Mouse (Mus musculus) embryonic fibroblast, embryonic 13.5 days (primary cell): Measurements from ENCODE around the gene Pde4d. TPM values are rescaled to one million over a fixed set of nuclear protein-coding genes. Genes with fewer than 3 reads are reported as not detected.
A peak's percentile ranks its signal among the peaks of the same experiment; 100 is the strongest.

Source experiments
- H3K27ac ChIP-seq: 2 replicates; pipeline ENCODE4 v1.5.1; 2012; ENCODE audit warnings: low read length, control low read depth, inconsistent platforms; ENCODE audit not compliant: insufficient read depth
- H3K4me1 ChIP-seq: 2 replicates; pipeline ENCODE4 v1.6.1; 2011; ENCODE audit warnings: low read length; ENCODE audit not compliant: control insufficient read depth, insufficient read depth
- H3K4me3 ChIP-seq: 2 replicates; pipeline ENCODE4 v1.5.1; 2011; ENCODE audit warnings: mild to moderate bottlenecking, control low read depth, low read length; ENCODE audit not compliant: insufficient read depth
- CTCF ChIP-seq: IDR thresholded peaks from 2 replicates; pipeline ENCODE4 v1.5.1; 2011; ENCODE audit warnings: mild to moderate bottlenecking, control low read depth, low read length, moderate library complexity, borderline replicate concordance; ENCODE audit not compliant: insufficient read depth
- POLR2A ChIP-seq: IDR thresholded peaks from 2 replicates; pipeline ENCODE4 v1.6.1; 2011; ENCODE audit warnings: low read depth, mild to moderate bottlenecking, control low read depth, low read length, moderate library complexity
- polyA plus RNA-seq: library from polyadenylated mRNA; stranded (reverse); fragments of >200 nt; gene quantifications from 2 replicates; pipeline ENCODE4 v1.2.4, GENCODE M21; 2011; ENCODE audit warnings: low read depth; ENCODE audit not compliant: missing spikeins, insufficient read length

Pde4d gene
- polyA plus RNA-seq, 1 experiment, result 26.9 TPM

DNA sequence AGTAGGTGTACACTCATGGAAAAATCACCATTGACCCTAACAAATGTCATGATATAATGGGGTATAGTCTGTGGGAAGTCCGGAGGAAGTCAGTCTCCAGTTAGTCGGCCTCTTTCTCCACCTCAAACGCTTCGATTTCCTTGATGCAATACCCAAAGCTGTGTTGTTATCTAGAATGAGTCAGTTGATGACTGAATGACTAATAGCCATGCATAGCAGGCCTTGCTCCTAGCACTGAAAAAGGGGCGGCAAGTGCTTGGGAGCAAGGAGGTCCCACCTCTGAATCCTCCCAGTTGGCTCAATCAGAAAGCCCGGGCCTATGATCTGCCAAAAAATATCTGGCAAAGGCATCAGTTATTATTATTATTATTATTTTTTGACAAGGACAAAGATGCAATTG, 1209.4 kb downstream of the Pde4d start:
- Histone ChIP-seq H3K4me1 (peaks cover 15% of the 10 kb centered on the region), H3K4me3 (no peak overlapping the region), H3K27ac (peak overlapping the region; percentile 65; the same call in 1 of the 2 replicates)
- no peak for TF ChIP-seq CTCF
- TF ChIP-seq POLR2A, result no peak

DNA sequence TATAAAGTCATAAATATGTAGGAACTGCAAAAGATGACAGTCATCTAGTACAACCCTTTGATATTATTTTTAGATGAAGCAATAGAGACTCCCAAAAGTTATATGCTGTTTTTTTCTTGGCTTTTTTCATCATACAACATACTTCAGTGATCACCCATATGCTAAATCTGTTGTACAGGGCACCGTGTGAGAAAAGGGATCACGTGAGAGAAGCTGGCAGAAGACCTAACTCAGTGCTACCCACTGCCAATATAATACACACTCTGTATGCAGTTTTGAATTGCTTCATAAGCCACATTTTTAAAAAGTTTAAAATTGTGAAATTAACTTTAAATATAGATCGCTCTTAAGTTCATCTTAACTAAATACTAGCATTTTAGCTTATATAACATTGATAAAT, 1211.6 kb downstream of the Pde4d start:
- no peak overlapping the region for H3K4me3 ChIP-seq
- peaks cover 27% of the 10 kb centered on the region for H3K4me1 ChIP-seq
- TF ChIP-seq POLR2A (no peak), CTCF (no peak)
- H3K27ac ChIP-seq, result no peak overlapping the region

DNA sequence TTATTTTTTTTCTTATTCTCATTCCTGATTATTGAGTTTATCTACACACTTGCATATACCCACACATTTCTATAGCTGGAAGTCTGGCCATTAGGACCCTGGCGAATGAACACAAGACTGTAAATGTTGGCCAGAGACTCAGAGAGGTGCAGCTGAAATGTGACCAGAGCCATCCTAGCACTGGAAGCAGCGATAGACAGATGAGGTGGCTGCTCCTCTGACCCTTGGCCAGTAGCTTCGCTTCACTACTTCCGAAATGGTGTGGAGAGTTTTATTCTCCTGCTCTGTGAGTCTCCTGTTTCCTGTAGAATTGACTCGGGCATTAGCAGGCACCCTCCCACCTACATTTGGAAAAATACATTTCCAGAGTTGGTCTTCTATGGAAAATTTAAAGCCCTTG, 1212.4 kb downstream of the Pde4d start:
- TF ChIP-seq CTCF (no peak), POLR2A (no peak)
- Histone ChIP-seq H3K4me1 (peaks cover 28% of the 10 kb centered on the region), H3K4me3 (no peak overlapping the region), H3K27ac (no peak overlapping the region; the same call in 1 of the 2 replicates)

DNA sequence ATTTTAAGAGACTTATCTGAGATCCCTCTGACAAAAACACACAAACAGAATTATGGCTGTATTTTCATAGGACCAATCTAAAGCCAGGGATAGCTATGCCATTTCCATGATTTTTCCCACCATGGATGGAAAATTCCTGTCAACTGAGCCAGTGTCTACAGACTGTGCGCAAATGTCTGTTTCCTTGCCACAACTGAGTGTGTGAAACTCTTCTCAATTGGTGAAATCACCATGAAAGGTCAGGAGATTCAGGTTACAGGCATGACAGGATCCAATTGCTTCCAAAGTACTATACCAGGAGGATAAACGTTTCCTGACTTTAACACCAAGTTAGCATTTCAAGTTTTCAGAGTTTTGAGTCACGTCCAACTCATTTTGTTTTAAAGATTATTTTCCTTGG, 1213.0 kb downstream of the Pde4d start:
- no peak overlapping the region for H3K4me3 ChIP-seq
- TF ChIP-seq POLR2A (no peak), CTCF (no peak)
- H3K4me1 ChIP-seq, result peaks cover 29% of the 10 kb centered on the region
- H3K27ac ChIP-seq, result peak overlapping the region; percentile 71

DNA sequence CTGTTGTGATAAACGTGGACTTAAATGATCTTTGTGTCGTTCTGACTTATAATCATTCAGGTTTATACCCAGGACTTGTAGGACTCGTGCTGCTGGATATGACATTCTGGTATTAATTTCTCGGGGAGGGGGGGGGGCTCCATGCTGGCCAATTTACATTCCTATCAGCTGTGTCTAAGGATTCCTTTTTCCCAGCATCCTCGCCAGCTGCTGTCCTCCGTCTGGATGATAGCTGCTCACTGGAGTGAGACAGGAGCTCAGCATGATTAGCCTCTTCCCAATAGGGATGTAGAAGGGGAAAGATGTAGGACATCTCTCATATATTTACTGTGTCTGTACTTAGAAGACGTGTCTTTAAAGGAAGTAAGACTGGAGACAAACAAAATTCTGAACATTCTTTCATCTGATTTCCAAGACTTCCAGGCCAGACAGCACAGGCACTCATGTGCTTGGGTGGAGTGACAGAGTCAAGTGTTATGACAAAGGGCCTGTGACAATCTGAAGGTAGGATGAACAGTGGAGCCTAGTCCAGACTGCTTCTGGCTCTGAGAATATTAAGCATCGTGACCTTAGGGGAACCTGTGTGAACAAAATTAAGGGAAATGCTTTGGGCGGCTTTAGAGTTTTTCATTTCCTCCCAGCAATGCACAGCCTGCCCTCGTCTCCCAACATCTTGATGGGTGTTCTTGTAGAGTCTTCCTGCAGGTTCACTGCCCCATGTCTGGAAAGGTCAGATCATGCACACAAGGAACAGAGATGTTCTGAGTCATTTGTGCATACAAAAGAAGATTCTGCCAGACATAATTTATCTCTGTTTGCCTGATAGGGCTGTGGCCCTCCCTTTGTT, 1215.4 kb downstream of the Pde4d start:
- Histone ChIP-seq H3K4me3 (no peak overlapping the region), H3K27ac (peak overlapping the region; percentile 49), H3K4me1 (peaks cover 23% of the 10 kb centered on the region)
- TF ChIP-seq CTCF, result no peak

DNA sequence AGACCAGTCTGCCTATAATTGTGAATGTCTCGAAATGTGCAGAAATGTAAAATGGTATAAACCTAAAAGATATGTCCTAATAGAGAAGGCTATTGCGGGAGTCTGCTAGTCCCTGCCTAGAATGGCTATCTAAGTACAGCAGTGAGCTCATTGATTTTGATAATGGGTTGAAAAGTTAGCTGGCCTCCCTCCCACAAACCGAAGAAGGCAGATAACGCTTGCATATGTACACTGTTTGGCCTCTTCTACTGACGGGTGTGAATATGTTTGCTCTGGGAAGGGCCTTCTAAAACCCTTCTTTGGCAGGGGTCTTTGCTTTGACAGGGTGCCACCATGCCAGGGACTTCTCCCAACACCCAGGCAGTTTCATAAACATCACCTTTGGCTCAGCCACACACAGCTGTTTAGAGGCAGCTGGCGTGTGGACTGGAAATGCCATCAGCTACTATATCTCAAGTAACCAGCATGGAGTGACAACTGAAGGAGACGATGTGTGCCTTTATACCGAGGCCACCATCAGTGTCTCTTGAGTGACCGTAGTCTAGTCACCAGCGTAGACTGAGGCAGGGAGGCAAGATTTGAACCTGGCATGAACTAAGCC, 1216.2 kb downstream of the Pde4d start:
- Histone ChIP-seq H3K4me1 (peaks cover 26% of the 10 kb centered on the region), H3K27ac (peak overlapping the region; percentile 49), H3K4me3 (no peak overlapping the region)
- TF ChIP-seq POLR2A, result no peak

DNA sequence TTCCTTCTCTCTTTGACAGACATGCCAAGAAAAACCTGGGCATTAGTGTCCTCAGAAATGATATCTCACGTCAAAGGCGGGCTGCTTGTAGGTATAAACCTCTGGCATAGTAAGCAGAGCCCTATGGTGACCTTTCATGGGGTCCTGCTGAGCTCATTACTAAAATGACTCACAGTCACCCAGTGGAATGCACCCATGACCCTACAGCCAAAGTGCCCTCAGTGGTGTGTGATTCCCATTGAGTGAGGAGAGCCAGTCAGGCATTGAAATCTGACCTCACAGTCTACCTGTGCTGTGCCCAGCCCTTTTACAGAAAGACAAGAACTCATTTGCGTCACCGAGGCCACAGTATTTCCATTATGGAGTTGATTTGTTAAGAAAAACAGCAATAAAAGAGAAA, 1220.2 kb downstream of the Pde4d start:
- TF ChIP-seq CTCF (no peak), POLR2A (no peak)
- Histone ChIP-seq H3K27ac (no peak overlapping the region), H3K4me1 (peaks cover 20% of the 10 kb centered on the region), H3K4me3 (no peak overlapping the region)

DNA sequence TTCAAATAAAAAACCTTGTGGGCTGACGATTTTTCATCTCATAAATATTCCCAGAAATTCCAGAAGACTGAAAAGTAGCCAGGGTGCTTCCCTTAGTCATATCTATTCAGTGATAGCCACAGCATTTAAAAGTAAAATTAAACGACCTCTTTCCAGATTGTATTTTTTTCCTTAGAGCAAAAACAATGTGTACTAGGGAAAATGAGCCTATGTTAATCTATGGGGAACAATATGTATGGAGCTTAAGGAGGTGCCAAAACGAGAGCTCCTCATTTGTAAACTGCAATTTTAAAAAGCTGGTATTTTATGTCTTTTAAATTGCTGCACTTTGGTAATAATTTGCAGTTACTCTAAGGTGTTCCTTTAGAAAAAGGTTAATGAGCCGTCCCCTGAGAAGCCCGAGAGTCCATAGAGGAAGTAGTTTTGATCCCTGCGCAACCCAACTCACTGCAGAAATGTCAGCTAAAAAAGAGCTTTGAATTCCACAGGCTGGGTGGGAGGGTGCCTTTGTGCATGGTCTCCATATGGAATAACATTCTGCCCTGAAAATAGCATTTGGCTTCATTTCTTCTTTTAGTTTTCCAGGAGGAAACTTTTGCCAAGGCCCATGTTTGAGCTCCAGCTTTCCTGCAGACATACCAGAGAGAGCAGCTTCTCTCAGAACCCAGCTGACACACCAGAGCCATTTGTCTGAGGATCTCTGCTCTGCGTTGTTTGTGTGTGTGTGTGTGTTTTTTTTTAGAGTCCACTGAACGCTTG, 1222.0 kb downstream of the Pde4d start:
- Histone ChIP-seq H3K4me1 (peaks cover 8% of the 10 kb centered on the region), H3K4me3 (no peak overlapping the region), H3K27ac (peak overlapping the region; percentile 57)
- TF ChIP-seq POLR2A, result no peak

DNA sequence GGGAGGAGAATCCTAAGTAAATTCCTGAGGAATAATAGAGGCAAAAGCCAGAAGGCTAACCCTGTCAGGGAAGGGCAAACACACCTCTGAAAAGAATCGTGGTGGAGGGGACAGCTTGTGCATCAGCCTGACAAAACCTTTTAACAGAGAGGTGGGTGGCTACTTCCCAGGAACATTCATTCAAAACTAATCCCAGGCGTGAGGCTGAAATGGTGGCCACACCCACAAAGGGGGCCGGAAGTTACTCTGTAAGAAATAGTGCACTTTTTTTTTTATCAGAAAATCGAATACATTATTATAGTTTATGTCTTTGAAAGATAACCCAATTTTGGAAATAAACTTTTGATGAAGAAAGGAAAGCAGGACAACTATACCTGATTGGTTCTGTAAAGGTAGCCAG, 1227.3 kb downstream of the Pde4d start:
- no peak overlapping the region for H3K27ac ChIP-seq
- TF ChIP-seq POLR2A, result no peak
- no peak for TF ChIP-seq CTCF
- H3K4me3 ChIP-seq, result no peak overlapping the region
- no peaks in the 10 kb centered on the region; the same call in 1 of the 2 replicates for H3K4me1 ChIP-seq

DNA sequence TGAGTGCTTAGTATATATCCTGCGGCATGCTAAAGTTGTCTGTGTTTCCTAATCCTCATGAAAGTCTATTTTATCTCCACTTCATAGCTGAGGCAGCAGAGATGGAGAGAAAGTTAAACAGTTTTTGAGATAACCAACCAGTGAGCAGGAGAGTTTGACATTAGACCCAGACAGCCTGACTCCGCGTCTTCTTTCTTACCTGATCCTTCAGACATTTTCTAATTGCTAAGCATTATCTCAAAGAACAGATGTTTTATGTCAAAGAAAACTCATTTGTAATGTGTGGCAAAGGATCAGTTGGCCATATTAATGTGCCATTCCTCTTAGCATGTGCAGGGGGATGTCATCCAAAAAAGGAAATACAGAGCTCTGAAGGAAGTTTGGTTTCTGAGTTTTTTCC, 1227.9 kb downstream of the Pde4d start:
- Histone ChIP-seq H3K4me1 (no peaks in the 10 kb centered on the region; the same call in 1 of the 2 replicates), H3K4me3 (no peak overlapping the region), H3K27ac (no peak overlapping the region)
- TF ChIP-seq POLR2A (no peak), CTCF (no peak)
